Mouse (Mus musculus): ENCODE measurements around the gene Wbp2nl.

DNA sequence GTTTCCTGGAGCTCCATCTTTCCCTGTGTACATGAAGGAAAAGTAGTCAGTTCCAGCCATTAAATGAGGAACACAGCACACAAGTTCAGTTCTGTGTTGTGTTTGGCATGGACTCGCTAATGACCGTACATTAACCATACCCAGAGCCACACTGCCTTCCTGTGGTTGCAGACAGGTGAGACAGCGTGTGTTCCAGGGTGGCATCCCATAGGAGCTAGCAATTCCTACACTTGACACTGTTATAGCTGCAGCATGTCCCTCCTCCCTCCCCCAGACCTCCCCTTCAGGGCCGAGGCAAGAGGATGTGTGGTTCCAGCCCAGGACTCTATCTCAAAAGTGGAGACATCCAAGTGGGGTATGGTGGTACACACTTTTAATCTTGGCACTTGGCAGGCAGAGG lies 51.6 kb downstream of the Wbp2nl start:
- no peak for TF ChIP-seq CTCF (IDR thresholded peaks at IDR 0.05; ENCODE audit: control insufficient read depth, insufficient read depth, low read length)
- no peak for TF ChIP-seq POLR2A (IDR thresholded peaks at IDR 0.05; ENCODE audit: borderline replicate concordance, control insufficient read depth, low read depth, low read length)
